Mouse (Mus musculus): ENCODE results near the gene Lcn8. TPM values are rescaled to one million over a fixed set of nuclear protein-coding genes. Genes with fewer than 3 reads are reported as not detected.
"Not testable (repeated sequence)": the region's sequence is repeated elsewhere in the genome, so short reads cannot be mapped to it uniquely, and the experiment has no call there.

The Lcn8 gene
- polyA plus RNA-seq, 1 experiment, result 4,084 TPM

DNA sequence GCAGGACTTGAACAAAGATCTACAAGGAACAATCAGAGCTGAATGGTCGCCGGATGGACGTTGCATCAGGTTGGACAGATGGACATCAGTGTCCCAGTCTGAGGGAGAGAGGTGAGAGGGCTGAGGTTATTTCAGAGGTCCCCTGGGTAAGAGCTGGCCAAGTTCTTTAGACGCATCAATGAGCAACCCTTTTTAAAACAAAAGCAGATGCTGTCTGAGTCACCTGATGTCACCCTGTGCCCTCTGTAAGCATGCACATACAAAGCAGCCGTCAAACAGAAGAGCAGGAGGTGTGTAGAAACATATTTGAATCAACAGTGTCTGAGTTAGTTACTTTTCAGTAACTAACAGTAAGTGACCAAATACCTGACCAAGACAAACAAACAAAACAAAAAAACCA lies 11.2 kb downstream of the Lcn8 start:
- no peak for DNase-seq (ENCODE audit: low read depth)

DNA sequence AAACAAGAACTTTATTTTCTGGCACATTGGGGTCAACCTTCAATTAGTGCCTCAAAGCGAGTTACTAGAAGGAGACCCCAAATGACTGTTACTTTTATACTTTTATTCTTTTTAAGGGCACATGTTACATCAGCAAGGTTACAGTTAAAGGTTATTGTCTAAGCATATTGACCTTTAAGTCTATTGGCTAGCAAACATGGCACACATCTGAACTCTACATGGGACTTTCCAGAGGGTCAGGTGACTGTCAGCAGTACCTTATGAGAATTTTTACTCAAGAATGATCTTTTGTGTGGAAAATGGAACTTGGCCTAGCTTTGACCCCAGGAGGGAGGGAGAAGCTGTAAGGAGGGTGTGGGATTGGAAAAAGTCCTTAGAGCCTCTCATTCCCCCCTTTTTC lies 13.6 kb downstream of the Lcn8 start:
- DNase-seq (ENCODE audit: low read depth), result no peak

DNA sequence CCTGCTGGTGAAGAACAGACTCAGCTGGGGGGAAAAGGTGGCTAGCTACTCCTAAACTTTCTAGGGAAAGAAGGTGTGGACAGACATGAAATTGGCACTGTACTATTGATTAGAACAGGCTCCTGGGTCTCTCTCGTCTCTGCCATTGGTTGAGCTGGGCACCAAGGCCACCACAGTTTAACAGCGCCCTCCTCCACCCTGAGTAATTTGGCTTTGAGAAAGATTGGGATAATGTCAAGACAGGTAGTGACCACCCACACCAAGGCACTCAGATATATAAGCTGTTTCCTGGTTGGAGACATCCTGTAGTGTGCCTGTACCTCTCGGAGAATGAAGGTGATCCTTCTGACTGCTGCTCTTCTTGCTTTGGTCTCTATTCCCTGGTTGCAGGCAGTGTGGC lies 23.6 kb downstream of the Lcn8 start, which contains the start of gene Lcn6:
Gene Lcn6, plus strand, starts transcription at position 301 of the 400 bp plus-strand sequence.
- DNase-seq (ENCODE audit: low read depth), result no peak

DNA sequence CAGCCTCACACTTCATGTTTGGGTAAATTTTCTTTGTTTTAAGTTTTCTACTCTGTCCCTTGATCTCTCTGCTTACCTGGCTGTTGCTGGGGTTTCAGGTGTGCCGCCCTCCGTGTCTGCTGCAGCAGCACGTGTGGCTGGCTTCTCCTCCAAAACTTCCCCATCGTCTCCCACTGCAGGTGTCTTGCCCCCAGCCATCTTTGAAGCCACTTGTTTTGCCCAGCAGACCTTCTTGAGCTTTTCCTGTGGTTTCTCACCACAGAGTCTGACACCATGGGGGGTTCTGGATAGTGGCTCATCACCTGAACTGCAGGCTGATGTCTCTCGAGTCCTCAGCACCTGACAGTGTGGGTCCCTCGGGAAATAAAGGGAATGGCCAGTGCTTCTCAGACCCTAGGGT lies 26.6 kb downstream of the Lcn8 start:
- no peak for DNase-seq (ENCODE audit: low read depth)

DNA sequence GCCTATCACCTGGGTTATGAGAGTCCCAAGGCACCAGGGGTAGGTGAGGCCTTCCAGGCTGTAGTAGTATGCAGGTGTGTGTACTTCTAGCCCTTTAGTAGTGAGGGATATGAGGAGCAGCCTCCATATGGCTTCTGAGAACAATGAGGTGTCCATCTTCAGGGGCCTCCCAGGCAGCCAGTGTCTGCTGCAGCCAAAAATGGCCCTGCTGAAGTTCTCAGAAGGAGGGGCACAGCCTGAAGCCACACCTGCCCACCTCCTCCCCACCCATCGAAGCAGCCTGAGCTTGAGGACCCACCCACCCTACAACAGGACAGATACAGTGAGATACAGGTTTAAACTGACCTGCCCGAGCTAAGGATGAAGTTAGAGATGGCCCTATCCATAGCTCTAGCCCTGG lies 29.5 kb downstream of the Lcn8 start, which contains the start of gene Lcn10:
Gene Lcn10, plus strand, starts transcription at position 301 of the 400 bp plus-strand sequence.
- DNase-seq (ENCODE audit: low read depth), result no peak

DNA sequence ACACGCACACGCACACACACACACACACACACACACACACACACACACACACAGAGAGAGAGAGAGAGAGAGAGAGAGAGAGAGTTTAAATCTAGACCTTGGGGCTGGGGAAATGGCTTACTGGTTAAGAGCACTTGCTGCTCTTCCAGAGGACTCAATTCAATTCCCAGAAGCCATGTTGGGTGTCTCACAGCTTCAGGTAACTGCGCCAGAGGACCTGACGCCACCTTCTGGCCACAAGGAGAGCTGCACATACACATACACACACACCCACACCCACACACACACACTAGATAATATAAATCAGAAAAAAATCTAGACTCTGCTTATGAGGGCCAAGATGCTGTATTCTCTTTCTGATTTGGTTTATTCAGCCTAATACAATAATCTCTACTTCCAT lies 34.0 kb downstream of the Lcn8 start:
- no peak for DNase-seq (ENCODE audit: low read depth)

DNA sequence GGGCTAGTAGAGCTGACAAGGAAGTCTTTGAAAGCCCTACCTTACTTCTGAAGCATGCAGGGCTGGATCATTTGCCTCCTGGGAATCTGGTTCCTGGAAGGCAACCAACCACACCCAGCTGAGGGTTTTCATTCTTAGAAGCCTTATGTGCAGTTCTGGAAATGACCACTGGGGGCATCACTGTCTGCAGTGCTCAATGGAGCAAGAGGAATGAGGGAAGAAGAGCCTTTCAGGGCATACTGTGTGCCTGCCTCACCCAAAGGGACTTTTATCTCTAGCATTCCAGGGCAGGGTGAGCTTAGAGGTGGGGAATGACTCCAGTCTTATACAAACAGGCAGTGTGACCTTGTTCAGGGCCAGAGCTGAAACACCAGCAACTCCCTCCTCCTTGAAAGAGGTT lies 41.7 kb downstream of the Lcn8 start:
- no peak for DNase-seq (ENCODE audit: low read depth)

DNA sequence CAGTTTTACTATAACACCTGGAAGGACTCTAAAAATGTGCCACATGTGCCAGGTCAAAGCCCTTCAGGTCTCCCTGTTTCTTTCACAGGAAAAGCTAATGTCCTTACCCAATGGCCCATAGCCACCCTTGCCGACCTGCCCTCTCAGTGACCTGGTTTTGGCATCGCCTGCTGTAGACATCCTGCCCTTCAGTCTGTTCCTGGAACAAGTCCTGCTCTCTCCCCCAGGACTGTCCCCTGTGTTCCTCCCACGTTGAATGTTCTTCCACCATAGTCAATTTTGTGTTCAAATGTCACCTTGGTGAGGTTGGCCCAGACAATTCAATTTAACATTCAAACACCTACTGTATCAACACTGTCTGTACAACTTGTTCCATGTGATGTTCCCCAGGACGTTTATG lies 44.0 kb downstream of the Lcn8 start:
- DNase-seq (ENCODE audit: low read depth), result no peak

DNA sequence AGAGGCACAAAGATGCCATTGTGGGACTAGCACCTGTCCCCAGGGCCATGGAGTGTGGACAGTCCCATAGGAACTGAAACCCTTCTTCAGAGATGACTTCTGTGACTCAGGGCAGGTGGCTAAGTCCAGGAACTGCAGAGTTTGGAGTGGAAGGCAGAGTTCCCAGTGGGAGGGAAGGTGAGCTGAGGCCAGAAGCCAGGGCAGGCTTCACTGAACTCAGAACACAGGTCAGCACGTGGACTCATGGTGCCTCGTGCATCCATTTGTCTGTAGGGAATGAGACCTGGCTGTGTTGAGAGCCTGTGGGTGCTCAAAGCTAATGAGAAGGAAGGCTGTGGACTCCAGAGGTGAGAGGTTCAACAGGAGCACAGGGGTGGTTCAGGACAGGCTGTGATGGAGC lies 45.8 kb downstream of the Lcn8 start:
- DNase-seq (ENCODE audit: low read depth), result no peak

DNA sequence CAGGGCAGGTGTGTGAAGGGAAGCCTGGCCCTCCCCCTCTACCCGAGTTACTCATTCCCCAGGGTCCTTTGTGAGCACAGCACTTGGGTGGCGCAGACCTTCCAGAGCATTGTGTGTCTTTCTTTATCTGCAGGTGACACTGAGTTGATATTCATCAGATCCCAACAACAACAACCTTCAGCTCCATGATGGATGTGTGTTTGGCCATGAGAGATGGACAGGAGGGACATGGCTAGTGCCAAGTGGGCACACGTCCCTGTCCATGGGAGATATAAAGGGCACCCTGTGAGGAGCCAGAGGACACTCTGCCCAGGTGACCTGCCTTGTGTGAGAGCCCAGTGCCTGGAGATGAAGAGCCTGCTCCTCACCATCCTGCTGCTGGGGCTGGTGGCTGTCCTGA lies 46.8 kb downstream of the Lcn8 start, which contains the start of gene Obp2a:
Gene Obp2a, plus strand, starts transcription at position 301 of the 400 bp plus-strand sequence.
- not testable (repeated sequence) for DNase-seq (ENCODE audit: low read depth)

DNA sequence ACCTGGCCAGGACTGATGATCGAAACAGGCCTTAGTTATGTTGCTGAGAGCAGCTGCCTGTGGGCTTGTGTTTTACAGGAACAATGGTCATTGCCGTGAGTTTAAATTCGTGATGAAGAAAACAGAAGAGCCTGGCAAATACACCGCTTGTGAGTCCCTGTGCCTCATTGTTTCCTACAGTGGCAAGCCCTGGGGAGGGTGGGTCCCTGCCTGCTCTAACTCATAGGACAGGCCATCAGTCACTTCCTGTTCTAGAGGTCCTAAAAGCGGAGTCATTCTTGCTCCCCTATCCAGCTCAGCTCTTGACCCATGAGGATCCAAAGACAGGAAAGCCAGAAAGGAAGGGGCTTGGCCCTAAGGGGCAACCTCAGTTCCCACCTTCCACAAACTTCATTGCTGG lies 48.1 kb downstream of the Lcn8 start:
- DNase-seq (ENCODE audit: low read depth), result no peak

DNA sequence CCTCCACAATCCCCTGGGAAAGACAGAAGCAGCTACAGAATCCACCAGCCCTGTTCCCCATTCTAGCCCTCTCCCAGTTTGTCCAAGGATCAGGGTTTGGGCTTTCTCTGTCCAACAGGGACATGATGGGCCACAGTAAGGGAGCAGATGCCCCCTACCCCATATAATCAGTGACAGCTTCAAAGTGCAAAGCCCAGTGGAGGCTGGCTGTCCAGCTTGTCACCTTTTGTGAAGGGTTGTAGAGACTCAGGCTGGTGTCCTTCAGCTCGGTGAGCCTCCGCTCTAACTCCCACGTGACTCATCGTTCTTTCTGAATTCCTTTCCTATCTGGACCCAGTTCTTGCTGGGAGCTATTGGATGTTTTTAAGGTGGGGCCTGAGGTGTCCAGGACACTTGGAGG lies 50.8 kb downstream of the Lcn8 start:
- no peak for DNase-seq (ENCODE audit: low read depth)

Other genes with a start within 250 kb of the Lcn8 start
- 0.47 and 0.57 TPM in 2 replicates for gene Fut7, start 229.9 kb upstream of the Lcn8 start, polyA plus RNA-seq (2012; rRNA removed)
- gene Abca2, start 224.4 kb upstream of the Lcn8 start, polyA plus RNA-seq (2012; rRNA removed), result 187 and 437 TPM in 2 replicates
- 103 and 188 TPM in 2 replicates for gene Clic3, start 196.3 kb upstream of the Lcn8 start, polyA plus RNA-seq (2012; rRNA removed)
- gene Paxx, start 192.0 kb upstream of the Lcn8 start, polyA plus RNA-seq (2012; rRNA removed), result 124 and 139 TPM in 2 replicates
- 1,300 and 1,863 TPM in 2 replicates for gene Ptgds, start 183.1 kb upstream of the Lcn8 start, polyA plus RNA-seq (2012; rRNA removed)
- gene Lcn12, start 159.2 kb upstream of the Lcn8 start, polyA plus RNA-seq (2012; rRNA removed), result 234 and 311 TPM in 2 replicates
- 19.2 and 54.8 TPM in 2 replicates for gene Fbxw5, start 152.4 kb upstream of the Lcn8 start, polyA plus RNA-seq (2012; rRNA removed)
- 15.1 and 15.8 TPM in 2 replicates for gene C8g, start 151.4 kb upstream of the Lcn8 start, polyA plus RNA-seq (2012; rRNA removed)
- gene Traf2, start 106.2 kb upstream of the Lcn8 start, polyA plus RNA-seq (2012; rRNA removed), result 13.7 and 17.0 TPM in 2 replicates
- 115 and 139 TPM in 2 replicates for gene Edf1, start 95.3 kb upstream of the Lcn8 start, polyA plus RNA-seq (2012; rRNA removed)
- gene Mamdc4, start 78.3 kb upstream of the Lcn8 start, polyA plus RNA-seq (2012; rRNA removed), result 8.0 and 13.4 TPM in 2 replicates
- gene Phpt1, start 77.9 kb upstream of the Lcn8 start, polyA plus RNA-seq (2012; rRNA removed), result 57.5 and 83.3 TPM in 2 replicates
- 1.4 and 2.0 TPM in 2 replicates for gene Ajm1, start 71.4 kb upstream of the Lcn8 start, polyA plus RNA-seq (2012; rRNA removed)
- gene Rabl6, start 44.6 kb upstream of the Lcn8 start, polyA plus RNA-seq (2012; rRNA removed), result 58.5 and 65.8 TPM in 2 replicates
- gene Ccdc183, start 35.4 kb upstream of the Lcn8 start, polyA plus RNA-seq (2012; rRNA removed), result 1.0 and 1.6 TPM in 2 replicates
- gene Tmem141, start 31.1 kb upstream of the Lcn8 start, polyA plus RNA-seq (2012; rRNA removed), result 72.5 and 74.2 TPM in 2 replicates
- gene Fcna, start 25.1 kb upstream of the Lcn8 start, polyA plus RNA-seq (2012; rRNA removed), result 18.2 and 19.1 TPM in 2 replicates
- gene Lcn5, start 4.8 kb downstream of the Lcn8 start, polyA plus RNA-seq (2012; rRNA removed), result 3,609 and 5,181 TPM in 2 replicates
- gene Lcn6, start 23.7 kb downstream of the Lcn8 start, polyA plus RNA-seq (2012; rRNA removed), result 342 and 466 TPM in 2 replicates
- 996 and 1,118 TPM in 2 replicates for gene Lcn10, start 29.6 kb downstream of the Lcn8 start, polyA plus RNA-seq (2012; rRNA removed)
- 25.9 and 27.0 TPM in 2 replicates for gene Obp2a, start 46.9 kb downstream of the Lcn8 start, polyA plus RNA-seq (2012; rRNA removed)
- gene Bmyc, start 53.6 kb downstream of the Lcn8 start, polyA plus RNA-seq (2012; rRNA removed), result 208 and 344 TPM in 2 replicates
- 0.19 and 0.22 TPM in 2 replicates for gene Obp2b, start 83.9 kb downstream of the Lcn8 start, polyA plus RNA-seq (2012; rRNA removed)
- not detected in 2 replicates for gene Lcn3, start 112.4 kb downstream of the Lcn8 start, polyA plus RNA-seq (2012; rRNA removed)
- gene Lcn11, start 123.9 kb downstream of the Lcn8 start, polyA plus RNA-seq (2012; rRNA removed), result 0.38 and 0.53 TPM in 2 replicates
- gene Gm13539, start 129.1 kb downstream of the Lcn8 start, polyA plus RNA-seq (2012; rRNA removed), result not detected in 2 replicates
- 0.36 and 0.76 TPM in 2 replicates for gene Glt6d1, start 162.7 kb downstream of the Lcn8 start, polyA plus RNA-seq (2012; rRNA removed)
- gene Lcn9, start 170.0 kb downstream of the Lcn8 start, polyA plus RNA-seq (2012; rRNA removed), result 2,439 and 2,836 TPM in 2 replicates
- 0.13 and 0.16 TPM in 2 replicates for gene Sohlh1, start 194.1 kb downstream of the Lcn8 start, polyA plus RNA-seq (2012; rRNA removed)
- gene Kcnt1, start 210.6 kb downstream of the Lcn8 start, polyA plus RNA-seq (2012; rRNA removed), result 14.6 and 26.8 TPM in 2 replicates